Mouse (Mus musculus) megakaryocyte, embryonic 14.5 days (primary cell): ENCODE data around the gene Gpc5.

Source experiments
- FLI1 ChIP-seq: IDR thresholded peaks from 2 replicates; pipeline ENCODE4 v1.6.1; 2012; ENCODE audit warnings: low read length, inconsistent platforms, mixed read lengths
- GATA1 ChIP-seq: IDR thresholded peaks from 3 replicates; pipeline ENCODE4 v1.6.1; 2012; ENCODE audit warnings: mixed read lengths, low read length, inconsistent platforms, borderline replicate concordance

DNA sequence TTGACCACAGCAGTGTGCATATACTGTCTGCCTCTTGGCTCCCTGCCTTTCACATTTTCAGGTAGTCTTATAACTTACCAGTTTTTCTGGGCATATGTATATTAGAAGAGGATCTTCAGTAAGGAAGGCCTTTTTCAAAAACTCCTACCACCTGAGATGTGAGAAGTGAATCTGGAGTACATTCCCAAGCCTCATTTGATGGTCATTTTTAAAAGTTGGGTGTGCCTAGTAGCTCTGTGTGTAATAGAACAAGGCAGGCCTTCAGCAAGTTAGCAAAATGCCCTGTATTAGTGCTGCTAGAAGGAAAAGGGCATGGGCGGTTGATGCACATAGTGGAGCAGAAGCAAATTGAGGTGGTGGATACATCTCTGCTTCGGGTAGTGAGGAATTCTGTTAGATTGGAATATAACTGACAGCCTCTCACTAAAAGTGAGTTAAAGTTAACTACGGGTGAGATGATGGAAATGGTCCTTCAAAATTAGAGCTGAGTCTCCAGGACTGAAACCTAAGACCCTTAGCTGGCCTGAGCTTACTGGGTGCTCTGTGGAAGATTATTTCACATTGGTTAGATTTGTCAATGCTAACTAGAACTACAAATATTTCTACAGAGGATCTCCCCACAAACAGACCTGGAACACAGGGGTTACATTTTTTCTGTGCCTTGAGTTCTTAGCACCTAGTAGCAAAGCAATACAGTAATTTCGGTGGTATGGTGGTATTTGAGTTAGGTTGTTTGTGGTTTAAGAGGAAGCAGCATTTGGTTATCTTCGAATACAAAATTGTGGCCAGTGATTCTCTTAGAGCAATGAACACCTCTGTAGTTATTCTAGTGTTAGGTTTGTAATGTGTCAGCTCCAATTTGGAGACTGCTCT is 43.8 kb upstream of the Gpc5 start:
- TF ChIP-seq GATA1 (no peak), FLI1 (no peak)
